Comparison of ENCODE assay signal across 8 mouse cellular contexts in genomic region chr13:67723848-67724479, GRCm38 (mm10). TPM values are rescaled to one million over a fixed set of nuclear protein-coding genes. Genes with fewer than 3 reads are reported as not detected.
DNase-seq lines count a peak whose midpoint lies in the region; ATAC-seq and TF ChIP-seq lines count a peak whose summit lies in the region.

No protein-coding gene starts in this region.

- H3K27me3 ChIP-seq in megakaryocyte, embryonic 14.5 days (replicated peaks), result no peaks in the 10 kb centered on the region

- peak; percentile 84 for ATAC-seq in activated CD4-positive, CD25-positive, alpha-beta regulatory T cell, adult 4 months

- peak; percentile 70 to 76 for DNase-seq in gastrocnemius, adult 8-10 months (ENCODE audit: low spot score in 2 of 2)
- peak; percentile 83 for DNase-seq in hindlimb bud, embryonic 11.5 days (ENCODE audit: extremely low spot score, low read depth, low spot score)
- peak; percentile 77 to 90 for DNase-seq in left cerebral cortex, adult 8-10 months (ENCODE audit: low spot score in 2 of 2)
- peak; percentile 94 to 95 for DNase-seq in right cerebral cortex, postnatal 10 days (ENCODE audit: low spot score in 2 of 2)
- DNase-seq in urinary bladder, postnatal 25 days (ENCODE audit: low spot score), result peak; percentile 79

- TF ChIP-seq POLR2A in cortical plate, adult 2 months (IDR thresholded peaks at IDR 0.05; ENCODE audit: extremely low read depth, insufficient read depth, low read length), result peak; percentile 67

- H3K4me3 ChIP-seq in cortical plate, adult 2 months (ENCODE audit: insufficient read depth, low read length), result peak overlapping the region; percentile 71
- H3K4me3 ChIP-seq in megakaryocyte, embryonic 14.5 days (replicated peaks), result peak overlapping the region; percentile 92

- peaks cover 8% of the 10 kb centered on the region for H3K36me3 ChIP-seq in megakaryocyte, embryonic 14.5 days (replicated peaks; ENCODE audit: low read length)

- no peaks in the 10 kb centered on the region for H3K9me3 ChIP-seq in megakaryocyte, embryonic 14.5 days

- no peak for TF ChIP-seq CTCF in cortical plate, adult 2 months (IDR thresholded peaks at IDR 0.05; ENCODE audit: extremely low read depth, insufficient read depth, low read length)

- H3K4me1 ChIP-seq in cortical plate, adult 2 months (ENCODE audit: control insufficient read depth, insufficient read depth, low read length), result peaks cover 1% of the 10 kb centered on the region; the same call in 1 of the 2 replicates
- H3K4me1 ChIP-seq in megakaryocyte, embryonic 14.5 days, result peaks cover 15% of the 10 kb centered on the region

- H3K27ac ChIP-seq in cortical plate, adult 2 months (ENCODE audit: insufficient read depth, low read length), result no peak overlapping the region

RNA-seq across cellular contexts. Expression of gene Zfp65, which starts 5.0 kb away (rescaled TPM):
- polyA plus RNA-seq in activated CD4-positive, CD25-positive, alpha-beta regulatory T cell, adult 4 months (2017; shearing (Covaris generic)), result 1 to 10 TPM; 6.8 to 7.4 TPM
- 4.8 and 5.1 TPM in 2 replicates for polyA plus RNA-seq in cortical plate, adult 2 months (2012; rRNA removed)
- 1 to 10 TPM; 5.6 to 6.2 (median 5.6) TPM for total RNA-seq in gastrocnemius, adult 8-10 months (2022)
- total RNA-seq in left cerebral cortex, adult 8-10 months (2022), result 10 to 100 TPM; 13.1 to 14.0 (median 13.6) TPM
- polyA plus RNA-seq in megakaryocyte, embryonic 14.5 days (2012; ENCODE audit: insufficient read depth, low replicate concordance), result not detected in 2 replicates

RNA-seq across cellular contexts. Expression of gene Zfp85, which starts 31.1 kb away (rescaled TPM):
- polyA plus RNA-seq in activated CD4-positive, CD25-positive, alpha-beta regulatory T cell, adult 4 months (2017; shearing (Covaris generic)), result 10 to 100 TPM; 13.0 to 16.3 TPM
- 3.6 and 3.7 TPM in 2 replicates for polyA plus RNA-seq in cortical plate, adult 2 months (2012; rRNA removed)
- 1 to 10 TPM; 2.3 to 3.3 (median 2.9) TPM for total RNA-seq in gastrocnemius, adult 8-10 months (2022)
- 10 to 100 TPM in 1 of 4 experiments, 1 to 10 TPM in 3; 6.6 to 10.2 (median 6.6) TPM for total RNA-seq in left cerebral cortex, adult 8-10 months (2022)
- polyA plus RNA-seq in megakaryocyte, embryonic 14.5 days (2012; ENCODE audit: insufficient read depth, low replicate concordance), result 0.12 TPM in 1 of 2 replicates, not detected in the other

RNA-seq across cellular contexts. Expression of gene Zfp738, which starts 37.1 kb away (rescaled TPM):
- polyA plus RNA-seq in activated CD4-positive, CD25-positive, alpha-beta regulatory T cell, adult 4 months (2017; shearing (Covaris generic)), result 10 to 100 TPM; 11.9 to 16.7 TPM
- polyA plus RNA-seq in cortical plate, adult 2 months (2012; rRNA removed), result 11.9 and 13.8 TPM in 2 replicates
- total RNA-seq in gastrocnemius, adult 8-10 months (2022), result 1 to 10 TPM; 3.1 to 4.8 (median 3.6) TPM
- total RNA-seq in left cerebral cortex, adult 8-10 months (2022), result 10 to 100 TPM; 21.5 to 29.8 (median 22.6) TPM
- 0.26 and 3.6 TPM in 2 replicates for polyA plus RNA-seq in megakaryocyte, embryonic 14.5 days (2012; ENCODE audit: insufficient read depth, low replicate concordance)

RNA-seq across cellular contexts. Expression of gene Zfp493, which starts 55.5 kb away (rescaled TPM):
- 1 to 10 TPM; 1.8 to 2.5 TPM for polyA plus RNA-seq in activated CD4-positive, CD25-positive, alpha-beta regulatory T cell, adult 4 months (2017; shearing (Covaris generic))
- 3.1 and 3.2 TPM in 2 replicates for polyA plus RNA-seq in cortical plate, adult 2 months (2012; rRNA removed)
- total RNA-seq in gastrocnemius, adult 8-10 months (2022), result 1 to 10 TPM; 3.7 to 5.5 (median 4.4) TPM
- 1 to 10 TPM; 3.4 to 6.4 (median 5.6) TPM for total RNA-seq in left cerebral cortex, adult 8-10 months (2022)
- 0.17 TPM in 1 of 2 replicates, not detected in the other for polyA plus RNA-seq in megakaryocyte, embryonic 14.5 days (2012; ENCODE audit: insufficient read depth, low replicate concordance)
